Mouse (Mus musculus) stomach, postnatal 0 days (tissue): Measurements from ENCODE around the gene Cmbl. TPM values are rescaled to one million over a fixed set of nuclear protein-coding genes. Genes with fewer than 3 reads are reported as not detected.

Source experiments
- ATAC-seq: fragments of 200-750 bp; cut with Nextera tagmentation; 2 replicates; pipeline ENCODE4 v1.8.0; 2017; ENCODE audit not compliant: low FRiP score, low TSS enrichment
- DNase-seq: peaks from one replicate; pipeline ENCODE4 v3.0.0-alpha.2; 2016; ENCODE audit warnings: low spot score
- H3K27ac ChIP-seq: fragments of 300-500 bp; sonication (generic); replicated peaks from 2 replicates; pipeline ENCODE4 v1.5.1; 2014; ENCODE audit warnings: mild to moderate bottlenecking, control low read depth
- H3K27me3 ChIP-seq: fragments of 300-500 bp; sonication (generic); 2 replicates; pipeline ENCODE4 v1.6.1; 2014; ENCODE audit warnings: low read length; ENCODE audit not compliant: control insufficient read depth, insufficient read depth
- H3K36me3 ChIP-seq: fragments of 300-500 bp; sonication (generic); 2 replicates; pipeline ENCODE4 v1.6.1; 2014; ENCODE audit warnings: low read length, mixed read lengths; ENCODE audit not compliant: control insufficient read depth, insufficient read depth
- H3K4me1 ChIP-seq: fragments of 300-500 bp; sonication (generic); replicated peaks from 2 replicates; pipeline ENCODE4 v1.6.1; 2014; ENCODE audit warnings: antibody characterized with exemption; ENCODE audit not compliant: control insufficient read depth, insufficient read depth
- H3K4me2 ChIP-seq: fragments of 300-500 bp; sonication (generic); replicated peaks from 2 replicates; pipeline ENCODE4 v1.6.1; 2014; ENCODE audit warnings: low read depth, mild to moderate bottlenecking, control low read depth, moderate library complexity
- H3K4me3 ChIP-seq: fragments of 300-500 bp; sonication (generic); 2 replicates; pipeline ENCODE4 v1.5.1; 2014; ENCODE audit warnings: low read depth, low read length, control low read depth
- H3K9ac ChIP-seq: fragments of 300-500 bp; sonication (generic); 2 replicates; pipeline ENCODE4 v1.6.1; 2014; ENCODE audit warnings: mild to moderate bottlenecking, low read length, control low read depth, mixed read lengths
- H3K9me3 ChIP-seq: fragments of 300-500 bp; sonication (generic); 2 replicates; pipeline ENCODE4 v1.6.1; 2016; ENCODE audit warnings: low read length; ENCODE audit not compliant: control insufficient read depth
- CTCF ChIP-seq: IDR thresholded peaks from 2 replicates; pipeline ENCODE4 v1.5.1; 2016; ENCODE audit warnings: antibody characterized with exemption, low read depth, mild to moderate bottlenecking, moderate library complexity
- EP300 ChIP-seq: optimal IDR thresholded peaks from 2 replicates; pipeline ENCODE3; 2016; ENCODE audit warnings: antibody characterized with exemption
- WGBS: fragments of 180-500 bp; shearing (Covaris S2); extraction: QIAGEN DNeasy Blood & Tissue Kit; methylation state at CpG from one replicate; pipeline ENCODE4 v1.1.7; 2014; 5-methylcytosine and 5-hydroxymethylcytosine counted together
- polyA plus RNA-seq: library from polyadenylated mRNA; unstranded; fragments of >200 nt; fragmentation: Nextera tagmentation; extraction: Ambion mirVana; gene quantifications from 2 replicates; pipeline ENCODE4 v1.2.1, GENCODE M21; 2015

The Cmbl gene
- polyA plus RNA-seq, 1 experiment from 2014 or later = 37.8 TPM

- peaks cover 3% of the 10 kb centered on the region; the same call in 1 of the 2 replicates for H3K4me1 ChIP-seq
- no peak for TF ChIP-seq EP300
- TF ChIP-seq CTCF = no peak
- no peak overlapping the region for H3K4me2 ChIP-seq
- H3K4me3 ChIP-seq = no peak overlapping the region
- DNase-seq (no peak), ATAC-seq (no peak)
- WGBS = 91% methylated on average over 3 of the region's 3 CpGs
- no peaks in the 10 kb centered on the region for H3K36me3 ChIP-seq
- no peaks in the 10 kb centered on the region for H3K9me3 ChIP-seq
- H3K27ac ChIP-seq = no peak overlapping the region
- no peaks in the 10 kb centered on the region for H3K27me3 ChIP-seq
- H3K9ac ChIP-seq = no peak overlapping the region
These were observed 26.8 kb upstream of the Cmbl start for GRCm38 (mm10) chr15:31538346-31538745.

GRCm38 (mm10) chr15:31539643-31540512 lies 25.3 kb upstream of the Cmbl start:
- no peak overlapping the region for H3K4me2 ChIP-seq
- ATAC-seq = peak; percentile 30; the same call in 1 of the 2 replicates
- no peaks in the 10 kb centered on the region for H3K36me3 ChIP-seq
- no peak for TF ChIP-seq EP300
- TF ChIP-seq CTCF = no peak
- no peaks in the 10 kb centered on the region for H3K27me3 ChIP-seq
- H3K4me1 ChIP-seq = peaks cover 3% of the 10 kb centered on the region; the same call in 1 of the 2 replicates
- no peak overlapping the region for H3K4me3 ChIP-seq
- 26% methylated on average over 9 of the region's 9 CpGs for WGBS
- no peak overlapping the region; the same call in 1 of the 2 replicates for H3K27ac ChIP-seq
- H3K9me3 ChIP-seq = no peaks in the 10 kb centered on the region
- no peak overlapping the region for H3K9ac ChIP-seq
- peak; percentile 60 for DNase-seq

- DNase-seq (no peak), ATAC-seq (no peak)
- H3K27me3 ChIP-seq = no peaks in the 10 kb centered on the region
- no peak overlapping the region for H3K9ac ChIP-seq
- H3K36me3 ChIP-seq = no peaks in the 10 kb centered on the region
- H3K27ac ChIP-seq = no peak overlapping the region; the same call in 1 of the 2 replicates
- H3K4me3 ChIP-seq = no peak overlapping the region
- TF ChIP-seq CTCF = no peak
- TF ChIP-seq EP300 = no peak
- no peaks in the 10 kb centered on the region for H3K9me3 ChIP-seq
- 26% methylated on average over 1 of the region's 1 CpGs for WGBS
- no peak overlapping the region for H3K4me2 ChIP-seq
- peaks cover 3% of the 10 kb centered on the region; the same call in 1 of the 2 replicates for H3K4me1 ChIP-seq
These were observed 24.7 kb upstream of the Cmbl start for GRCm38 (mm10) chr15:31540513-31540802.

DNA sequence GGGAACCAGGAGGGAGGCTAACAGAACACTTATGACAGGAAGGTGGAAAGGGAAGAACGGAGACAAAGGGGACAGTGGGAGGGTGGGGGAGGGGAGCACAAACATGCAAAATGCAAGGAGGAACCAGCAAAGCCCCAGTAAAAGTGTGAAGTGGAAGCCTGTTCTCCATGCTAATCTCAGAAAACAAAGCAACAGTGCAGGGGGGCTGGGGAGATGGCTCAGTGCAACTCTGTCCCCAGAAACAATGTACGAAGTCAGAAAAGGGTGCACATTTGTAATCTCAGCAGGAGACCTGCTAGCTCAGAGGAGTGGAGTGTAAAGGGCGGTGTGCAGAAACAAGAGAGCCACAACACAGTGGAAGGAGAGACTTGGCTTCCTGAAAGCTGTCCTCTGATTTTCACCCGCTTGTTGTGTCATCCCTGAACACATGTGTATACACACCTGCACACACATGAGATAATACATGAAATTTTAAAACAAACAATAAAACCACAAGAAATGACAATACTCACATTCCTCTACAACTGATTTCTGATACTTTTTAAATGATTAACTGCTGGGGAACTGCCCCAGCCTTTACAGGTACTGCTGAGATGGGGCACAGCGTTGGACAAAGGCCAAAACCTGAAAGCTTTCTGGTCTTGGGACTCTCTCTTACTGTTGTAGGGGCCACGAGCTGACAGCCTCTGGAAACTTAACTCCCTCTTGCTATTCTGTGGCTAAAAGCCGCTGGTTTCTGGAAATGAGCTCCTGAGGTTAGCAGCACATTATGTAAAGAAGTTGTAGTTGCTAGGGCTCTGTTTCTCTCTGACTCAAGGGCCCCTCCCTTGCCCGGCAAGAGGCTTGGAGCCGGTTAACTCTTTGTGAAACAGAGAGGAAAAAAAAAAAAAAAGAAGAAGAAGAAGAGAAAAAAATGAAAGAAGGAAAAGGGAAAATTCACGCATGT lies 22.9 kb upstream of the Cmbl start:
- Histone ChIP-seq H3K36me3 (no peaks in the 10 kb centered on the region), H3K4me1 (no peaks in the 10 kb centered on the region; the same call in 1 of the 2 replicates), H3K27ac (no peak overlapping the region), H3K9ac (no peak overlapping the region), H3K27me3 (no peaks in the 10 kb centered on the region), H3K9me3 (no peaks in the 10 kb centered on the region), H3K4me3 (no peak overlapping the region), H3K4me2 (peak overlapping the region; percentile 3; the same call in 1 of the 2 replicates)
- 13% methylated on average over 10 of the region's 10 CpGs for WGBS
- ATAC-seq (peak; percentile 48), DNase-seq (peak; percentile 31)
- TF ChIP-seq CTCF = no peak
- no peak for TF ChIP-seq EP300

- WGBS = 14% methylated on average over 3 of the region's 3 CpGs
- TF ChIP-seq EP300 (no peak), CTCF (no peak)
- H3K4me3 ChIP-seq = no peak overlapping the region
- no peak for DNase-seq
- H3K27ac ChIP-seq = no peak overlapping the region
- no peaks in the 10 kb centered on the region; the same call in 1 of the 2 replicates for H3K4me1 ChIP-seq
- H3K27me3 ChIP-seq = no peaks in the 10 kb centered on the region
- H3K9me3 ChIP-seq = no peaks in the 10 kb centered on the region
- 0 out of 2 replicates have a peak overlapping the region, but pooled peaks have one; percentile 3 for H3K4me2 ChIP-seq
- ATAC-seq = no peak
- no peak overlapping the region for H3K9ac ChIP-seq
- no peaks in the 10 kb centered on the region for H3K36me3 ChIP-seq
These were observed 21.9 kb upstream of the Cmbl start for GRCm38 (mm10) chr15:31543246-31543645.
